Mouse (Mus musculus) stomach, postnatal 0 days (tissue): ENCODE data around the gene Rnf181.

ENCODE experiments used
- CTCF ChIP-seq: IDR thresholded peaks from 2 replicates; pipeline ENCODE4 v1.5.1; 2016; ENCODE audit warnings: antibody characterized with exemption, low read depth, mild to moderate bottlenecking, moderate library complexity
- EP300 ChIP-seq: optimal IDR thresholded peaks from 2 replicates; pipeline ENCODE3; 2016; ENCODE audit warnings: antibody characterized with exemption

DNA sequence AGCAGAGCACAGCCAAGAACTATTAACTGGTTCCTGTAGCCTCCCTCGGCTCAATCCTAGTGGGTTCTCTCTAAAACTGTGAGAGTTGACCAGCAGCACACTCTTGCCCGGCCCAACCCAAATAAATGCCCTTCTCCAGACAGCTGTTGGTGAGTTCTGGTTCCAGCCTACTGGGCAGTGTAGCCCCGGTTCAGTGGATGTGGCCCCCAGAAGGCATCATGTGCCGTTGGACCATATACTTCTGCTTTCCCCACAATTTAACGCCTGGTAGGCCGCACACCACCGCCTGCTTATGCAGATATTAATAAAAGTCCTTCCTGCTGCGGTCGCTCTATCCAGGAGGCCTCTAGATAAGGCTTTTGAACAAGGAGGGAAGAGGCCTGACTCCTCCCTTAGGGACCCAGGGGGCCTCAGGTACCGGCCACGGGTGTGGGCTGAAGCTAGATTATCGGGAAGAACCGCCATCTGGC, 22.8 kb upstream of the Rnf181 start:
- no peak for TF ChIP-seq CTCF
- TF ChIP-seq EP300 = no peak
